Mouse (Mus musculus) urinary bladder, adult 18-20 months (tissue): ENCODE results near the gene Tbk1.

Source experiments
- DNase-seq, 2 experiments: peaks; one replicate each; pipeline ENCODE4 v3.0.0; 2022; ENCODE audit warnings: low spot score in 2 of 2, mixed read lengths in 2 of 2

Tbk1 gene

GRCm38 (mm10) chr10:121498481-121498904, 88.1 kb downstream of the Tbk1 start:
- peak in 1 of 2 experiments; percentile 25 for DNase-seq

- DNase-seq: no peak
These were observed 88.6 kb downstream of the Tbk1 start for GRCm38 (mm10) chr10:121497968-121498367.

GRCm38 (mm10) chr10:121496616-121497015, 90.0 kb downstream of the Tbk1 start:
- no peak for DNase-seq
